Mouse (Mus musculus) left cerebral cortex, postnatal 10 days (tissue): ENCODE data around the gene 2310034G01Rik. TPM values are rescaled to one million over a fixed set of nuclear protein-coding genes. Genes with fewer than 3 reads are reported as not detected.
A peak's percentile ranks its signal among the peaks of the same experiment; 100 is the strongest.

Experiments
- DNase-seq, 2 experiments: peaks; one replicate each; pipeline ENCODE4 v3.0.0; 2021 to 2022; ENCODE audit warnings: low spot score in 2 of 2, mixed read lengths in 1 of 2; ENCODE audit errors: extremely low spot score in 1 of 2
- intact Hi-C: fragments of 180-260 bp; cut with DNase I; formaldehyde crosslinking; loops from one replicate; pipeline ENCODE4 v1.15.1; 2025
- total RNA-seq, 2 experiments: library from RNA; stranded (reverse); gene quantifications; 2 replicates each; pipeline ENCODE4 v1.2.3; 2021

2310034G01Rik gene
- total RNA-seq: under 1 TPM; 0.77 to 0.99 TPM

DNA sequence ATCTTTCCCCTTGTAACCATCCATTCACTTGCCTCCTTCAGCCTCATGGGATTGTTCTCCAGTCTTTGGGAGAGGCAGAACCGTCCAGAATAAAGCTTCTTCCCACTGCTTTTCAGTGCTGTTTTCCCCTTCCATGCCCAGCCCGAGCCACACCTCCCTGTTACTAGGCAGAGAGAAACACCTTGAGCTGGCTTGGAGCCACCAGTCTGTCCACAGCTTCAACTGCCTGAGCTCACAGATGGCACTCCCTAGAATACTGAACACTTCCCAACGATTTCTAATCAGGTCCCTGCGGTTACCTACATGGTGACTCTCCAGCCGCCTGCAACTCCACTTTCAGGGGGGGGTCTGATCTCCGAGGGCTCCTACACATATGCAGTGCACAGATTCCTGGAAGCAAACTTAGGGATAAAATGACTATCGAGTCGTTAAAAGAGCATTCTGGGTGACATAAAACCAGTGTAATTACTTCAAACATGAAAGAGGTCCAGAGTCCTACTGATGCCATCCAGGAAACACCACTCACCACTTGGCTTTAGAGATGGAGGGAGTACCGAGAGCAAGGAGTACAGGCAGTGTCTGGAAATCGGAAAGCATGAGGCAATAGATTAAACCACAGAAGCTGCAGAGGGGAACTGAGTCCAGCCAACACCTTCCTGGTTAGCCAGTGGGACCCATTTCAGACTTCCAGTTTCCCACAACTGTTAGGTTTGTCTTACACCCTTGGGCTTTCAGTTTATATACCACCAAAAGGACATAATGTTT, at the start of gene 2310034G01Rik:
Gene 2310034G01Rik (minus strand): TSS at position 135 of the 765 bp plus-strand sequence.
- intact Hi-C loops: no loop called here
- no peak for DNase-seq

DNA sequence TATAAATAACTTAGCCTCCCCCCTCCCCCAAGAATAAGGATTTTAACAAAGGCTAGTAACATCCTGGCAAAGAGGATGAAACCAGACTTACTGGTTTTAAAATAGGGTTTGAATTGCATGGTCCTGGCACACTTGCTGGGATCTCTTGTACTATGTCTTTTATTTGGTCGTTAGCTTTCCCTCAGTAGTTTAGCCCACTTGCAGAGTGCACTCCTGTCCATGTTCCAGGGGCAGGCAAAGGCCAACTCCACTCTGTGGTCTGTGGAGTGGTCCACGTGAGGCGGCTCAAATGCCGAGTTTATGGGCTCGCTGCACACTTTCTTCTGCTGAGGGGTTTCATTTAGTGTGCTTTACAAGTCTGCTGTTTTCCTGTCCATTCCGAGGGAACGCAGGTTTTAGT, 49.8 kb upstream of the 2310034G01Rik start:
- intact Hi-C loops: no loop called here

DNA sequence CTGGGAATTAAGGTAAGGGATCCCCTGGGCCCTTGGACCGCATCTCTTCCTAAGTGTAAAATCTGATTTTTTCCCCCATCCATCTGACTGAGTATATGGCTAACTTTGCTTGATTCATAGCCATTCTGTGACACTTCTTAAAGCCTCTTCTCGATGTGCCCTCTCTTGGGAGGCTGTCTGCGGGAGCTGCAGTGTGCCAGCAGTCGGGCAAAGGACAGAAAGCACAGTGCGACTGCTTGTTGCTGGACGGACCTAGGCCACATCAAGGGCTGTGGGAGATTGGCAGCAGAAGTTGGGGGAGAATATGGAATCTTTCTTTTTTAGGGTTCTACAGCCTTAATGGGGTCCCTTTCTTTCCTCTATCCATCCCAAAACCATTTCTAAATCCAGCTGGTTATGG, 49.3 kb upstream of the 2310034G01Rik start:
- DNase-seq: no peak
- intact Hi-C loops: no loop called here

More for the DNA sequence above, 49.8 kb upstream of the 2310034G01Rik start:
- no peak for DNase-seq

DNA sequence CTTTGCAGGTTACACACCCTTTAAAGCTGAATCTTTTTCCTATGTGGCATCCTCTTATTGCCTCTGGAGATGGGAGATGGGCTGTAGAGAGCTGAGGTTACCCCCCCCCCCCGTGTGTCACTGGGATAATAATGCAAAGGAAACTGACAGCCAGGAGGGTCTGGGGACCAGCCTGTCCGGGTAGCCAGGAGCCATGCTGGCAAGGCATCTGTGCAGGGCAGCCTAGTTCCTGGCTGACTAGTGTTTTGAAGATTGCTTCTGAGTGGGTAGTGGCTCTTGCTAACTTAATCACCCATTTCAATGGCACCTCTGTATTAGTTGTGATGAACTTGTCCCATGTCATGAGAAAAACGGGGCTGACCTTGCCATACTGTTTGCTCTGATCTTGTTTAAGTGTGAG, 48.3 kb upstream of the 2310034G01Rik start:
- intact Hi-C loops: no loop called here
- DNase-seq: no peak

DNA sequence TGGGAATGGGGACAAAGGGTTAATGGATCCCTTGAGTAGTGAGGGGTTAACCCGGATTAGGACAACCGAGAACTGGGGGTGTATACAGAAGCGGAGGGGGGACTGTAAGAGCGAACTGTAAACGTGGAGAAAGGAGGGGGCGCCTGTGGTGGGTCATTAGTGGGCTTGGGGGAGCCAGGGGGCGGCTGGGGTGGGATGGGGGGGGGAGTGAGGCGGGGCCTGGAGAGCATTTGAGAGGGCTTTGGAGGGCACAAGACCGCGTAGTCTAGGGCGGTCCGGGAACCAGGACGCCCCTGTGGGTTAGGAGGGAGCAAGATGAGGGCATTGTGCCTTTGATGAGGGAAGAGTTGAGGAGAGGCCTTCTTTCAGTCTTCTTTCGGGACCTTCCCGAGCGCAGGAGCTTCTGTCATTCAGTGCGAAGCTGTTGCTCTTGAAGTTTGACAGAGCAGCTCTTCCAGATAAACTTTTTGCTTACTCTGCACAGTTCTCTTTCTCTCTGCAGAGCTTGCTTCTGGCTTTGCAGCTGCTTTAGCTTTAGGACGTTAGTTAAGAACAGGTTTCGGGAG, 47.4 kb upstream of the 2310034G01Rik start:
- intact Hi-C loops: loop anchor here (2.0 kb wide), 2 partner anchors 47 to 103 kb away; partner anchors contain the start of gene Trim8

DNA sequence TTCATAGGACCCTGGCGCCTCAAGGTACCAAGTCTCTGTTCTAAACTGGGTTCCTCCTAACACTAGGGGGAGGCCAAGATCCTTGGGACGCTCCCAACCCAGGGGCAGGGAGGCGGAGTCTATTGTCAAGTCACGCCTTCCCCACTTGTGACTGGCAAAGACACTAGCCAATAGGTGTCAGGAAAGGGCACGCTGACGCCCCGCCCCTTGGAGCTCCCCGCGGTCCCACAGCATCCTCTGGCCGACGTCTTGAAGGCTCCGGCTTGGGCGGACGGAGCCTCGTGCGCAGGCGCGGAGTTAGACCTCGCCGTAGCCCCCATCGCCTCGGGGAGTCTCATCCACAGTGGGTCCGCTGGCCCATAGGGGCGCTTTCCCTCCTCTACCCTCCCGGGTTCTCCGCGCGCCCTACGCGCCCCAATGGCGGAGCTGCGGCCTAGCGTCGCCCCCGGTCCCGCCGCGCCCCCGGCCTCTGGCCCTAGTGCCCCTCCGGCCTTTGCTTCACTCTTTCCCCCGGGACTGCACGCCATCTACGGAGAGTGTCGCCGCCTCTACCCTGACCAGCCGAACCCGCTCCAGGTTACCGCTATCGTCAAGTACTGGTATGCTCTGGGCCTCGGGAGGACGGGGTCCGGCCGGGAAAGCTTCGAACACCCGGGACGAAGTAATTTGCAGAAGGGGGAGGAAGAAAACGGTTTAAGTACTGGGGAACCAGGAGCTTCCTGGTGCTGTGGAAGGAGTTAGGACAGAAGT, 46.8 kb upstream of the 2310034G01Rik start, which contains the start of gene Sufu:
Gene Sufu (plus strand): TSS at position 211 of the 750 bp plus-strand sequence.
- intact Hi-C loops: loop anchor here (2.0 kb wide), 2 partner anchors 48 to 104 kb away; partner anchors contain the start of gene Trim8
- DNase-seq: peak; percentile 98 to 99

More for the DNA sequence above, 47.4 kb upstream of the 2310034G01Rik start:
- peak in 1 of 2 experiments; percentile 35 for DNase-seq

DNA sequence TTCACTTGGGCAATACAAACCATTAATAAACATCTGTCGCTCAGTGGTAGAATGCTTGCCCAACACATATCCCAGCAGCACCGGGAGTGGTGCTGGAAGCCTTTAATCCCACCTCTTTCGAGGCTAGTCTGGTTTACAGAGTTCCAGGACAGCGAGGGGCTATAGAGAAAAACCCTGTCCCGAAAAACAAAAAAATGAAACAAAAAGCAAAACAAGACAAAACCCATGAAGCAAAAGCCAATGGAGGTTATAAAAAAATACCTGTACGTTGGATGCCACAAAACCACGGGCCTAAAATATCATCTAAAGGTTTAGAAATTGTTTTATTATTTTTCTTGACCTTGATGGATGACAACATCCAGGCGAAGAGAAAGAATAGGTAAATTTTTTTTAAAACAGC, 46.0 kb upstream of the 2310034G01Rik start:
- intact Hi-C loops: loop anchor here (2.0 kb wide), 2 partner anchors 49 to 105 kb away; partner anchors contain the start of gene Trim8
- no peak for DNase-seq

DNA sequence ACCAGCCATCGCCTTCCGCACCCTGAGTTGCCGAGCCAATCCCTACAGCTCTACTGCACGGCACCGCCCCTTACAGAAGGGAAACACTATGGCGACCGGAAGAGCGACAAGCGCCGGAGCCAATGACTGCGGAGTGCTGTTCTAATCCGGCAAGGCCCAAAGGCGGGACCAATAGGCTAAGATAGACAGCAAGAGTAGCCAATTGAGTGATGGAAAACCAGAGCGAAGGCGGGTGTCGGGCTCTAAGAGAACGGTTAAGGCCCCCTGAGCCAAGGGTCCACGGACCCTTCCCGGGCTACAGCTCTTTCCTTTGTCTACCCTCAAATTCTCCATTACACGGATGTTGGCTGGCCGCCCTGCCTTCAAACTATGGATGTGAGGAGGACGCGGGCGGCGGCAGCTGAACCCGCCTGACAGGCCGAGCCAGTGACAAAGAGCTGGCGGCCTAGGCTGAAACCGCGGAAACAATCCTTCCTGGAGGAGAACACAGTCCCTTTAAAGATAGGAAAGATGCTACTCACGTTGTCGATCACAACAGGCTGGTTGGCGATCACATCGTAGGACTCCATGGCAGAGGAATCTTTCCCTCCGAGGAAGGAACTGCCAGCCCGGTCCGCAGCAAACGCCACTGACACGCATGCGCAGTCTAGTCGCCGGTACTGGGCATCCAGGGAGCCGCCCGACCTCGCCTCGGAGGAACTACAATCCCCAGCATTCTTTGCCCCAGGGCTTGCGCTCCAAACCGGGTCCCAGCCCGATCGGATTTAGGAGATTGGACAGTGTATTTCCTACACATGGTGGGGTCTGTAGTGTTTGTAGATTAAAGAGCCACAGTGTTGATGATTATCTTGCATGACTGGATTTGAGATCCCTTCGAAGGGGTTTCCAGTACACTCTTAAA, 45.3 kb upstream of the 2310034G01Rik start, which contains the start of gene Actr1a:
Gene Actr1a (minus strand): TSS at position 640 of the 901 bp plus-strand sequence.
- DNase-seq: peak; percentile 97 to 99
- intact Hi-C loops: loop anchor here (2.0 kb wide), 2 partner anchors 49 to 105 kb away; partner anchors contain the start of gene Trim8

DNA sequence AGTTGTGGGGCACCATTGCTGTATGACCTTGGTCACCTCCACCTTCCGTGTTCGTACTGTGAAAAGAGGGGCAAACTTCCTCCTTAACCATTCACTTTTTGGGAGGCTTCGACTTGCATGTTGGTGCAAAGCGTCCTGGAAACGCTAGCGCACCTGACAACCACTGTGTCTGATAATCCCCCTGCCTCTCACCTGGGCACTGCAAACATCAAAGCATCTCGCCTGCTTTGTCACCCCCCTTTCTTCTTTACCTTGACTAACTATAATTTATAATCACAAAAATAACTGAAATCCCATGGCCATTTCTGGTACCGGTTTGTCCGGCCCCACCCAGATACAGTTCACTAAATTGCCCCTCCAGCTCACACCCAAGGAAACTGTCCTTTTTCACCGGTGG, 44.6 kb upstream of the 2310034G01Rik start:
- DNase-seq: no peak
- intact Hi-C loops: loop anchor here (5.0 kb wide), 1 partner anchor 47 kb away; no protein-coding TSS in a partner anchor

DNA sequence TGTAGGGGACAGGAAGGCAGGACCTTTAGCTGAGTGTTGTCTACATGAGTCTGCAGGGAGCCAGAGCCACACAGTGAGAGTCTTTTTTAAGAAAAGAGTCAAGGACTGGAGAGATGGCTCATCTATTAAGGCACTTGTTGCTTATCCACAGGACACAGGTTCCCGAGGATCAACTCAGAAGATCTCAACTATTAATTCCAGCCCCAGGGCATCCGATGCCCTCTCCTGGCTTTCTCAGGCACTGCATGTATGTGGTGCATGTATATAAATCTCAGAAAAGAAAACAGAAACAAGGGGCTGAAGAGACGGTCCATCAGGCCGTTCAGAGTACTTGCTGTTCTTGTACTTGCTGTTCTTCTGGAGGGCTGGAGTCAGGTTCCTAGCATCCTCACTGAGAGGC, 41.9 kb upstream of the 2310034G01Rik start:
- intact Hi-C loops: loop anchor here (5.0 kb wide), 1 partner anchor 45 kb away; no protein-coding TSS in a partner anchor
- DNase-seq: no peak

DNA sequence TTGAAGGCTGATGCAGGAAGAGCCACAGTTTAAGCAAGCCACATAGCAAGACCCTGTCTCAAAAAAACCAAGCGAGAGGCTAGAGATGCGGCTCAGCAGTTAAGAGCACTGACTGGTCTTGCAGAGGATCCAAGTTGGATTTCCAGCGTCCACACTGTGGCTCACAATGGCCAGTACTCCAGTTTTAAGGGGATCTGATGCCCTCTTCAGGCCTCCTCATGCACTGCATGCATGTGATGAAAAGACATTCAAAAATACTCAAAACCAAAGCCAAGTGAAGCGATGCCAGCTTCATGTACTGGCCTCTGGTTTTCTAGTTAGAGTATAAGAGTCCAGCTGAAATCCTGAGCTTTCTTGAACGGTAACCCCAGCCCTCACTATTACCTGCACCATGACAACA, 39.8 kb upstream of the 2310034G01Rik start:
- intact Hi-C loops: loop anchor here (5.0 kb wide), 1 partner anchor 43 kb away; no protein-coding TSS in a partner anchor
- no peak for DNase-seq

DNA sequence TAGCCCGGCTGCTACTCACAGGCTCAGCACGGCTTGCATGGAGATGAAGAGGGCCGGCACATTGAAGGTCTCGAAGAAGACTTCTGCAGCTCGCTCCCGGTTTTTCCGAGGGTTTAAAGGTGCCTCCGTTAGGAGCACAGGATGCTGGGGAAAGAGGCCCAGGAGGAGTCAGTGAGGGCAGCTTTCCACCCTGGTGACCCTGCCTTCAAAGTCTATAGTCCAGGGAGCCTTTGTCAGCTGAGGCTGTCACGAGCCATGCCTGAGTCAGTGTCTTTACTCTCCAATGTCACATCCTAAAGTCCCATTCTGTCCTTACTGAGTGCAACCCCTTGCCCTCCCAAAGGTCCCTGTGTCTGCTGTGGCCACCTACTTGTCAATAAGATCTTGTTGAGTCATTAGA, 32.2 kb upstream of the 2310034G01Rik start:
- DNase-seq: no peak
- intact Hi-C loops: no loop called here

DNA sequence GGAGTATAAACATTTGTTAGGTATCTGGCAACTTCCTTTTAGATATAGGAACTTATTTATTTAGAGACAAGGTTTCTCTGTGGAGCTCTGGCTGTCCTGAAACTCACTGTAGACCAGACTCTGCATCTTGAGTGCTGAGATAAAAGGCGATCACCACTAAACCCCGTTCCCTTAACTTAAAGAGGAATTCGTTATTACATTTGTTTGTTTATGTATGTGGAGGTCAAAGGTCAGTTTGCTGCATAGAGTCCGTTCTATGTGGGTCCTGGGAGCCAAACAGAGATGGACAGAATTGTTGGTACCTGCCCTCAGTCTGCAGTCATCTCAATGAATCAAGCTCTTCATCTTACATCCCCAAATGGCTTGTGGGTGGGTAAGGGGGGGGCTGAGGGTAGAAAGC, 25.8 kb upstream of the 2310034G01Rik start:
- DNase-seq: no peak
- intact Hi-C loops: no loop called here

DNA sequence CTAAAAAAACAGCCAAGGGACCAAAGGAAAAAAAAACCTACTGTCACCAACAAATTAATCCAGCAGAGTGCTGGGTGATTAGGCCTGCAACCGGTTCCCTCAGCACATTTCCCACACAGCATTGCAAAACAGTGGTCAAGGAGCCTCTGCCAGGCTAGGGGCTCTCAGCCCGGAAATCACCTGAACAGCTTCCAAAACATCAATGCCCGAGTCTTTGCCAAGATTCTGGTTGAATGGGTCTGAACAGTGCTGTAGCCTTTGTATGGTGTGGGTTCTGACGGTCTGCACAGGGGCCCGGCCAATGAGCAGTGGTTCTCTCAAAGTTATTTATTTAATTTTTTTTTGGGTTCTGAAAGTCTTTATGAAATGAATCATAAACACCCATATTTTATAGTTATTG, 25.4 kb upstream of the 2310034G01Rik start:
- intact Hi-C loops: no loop called here

DNA sequence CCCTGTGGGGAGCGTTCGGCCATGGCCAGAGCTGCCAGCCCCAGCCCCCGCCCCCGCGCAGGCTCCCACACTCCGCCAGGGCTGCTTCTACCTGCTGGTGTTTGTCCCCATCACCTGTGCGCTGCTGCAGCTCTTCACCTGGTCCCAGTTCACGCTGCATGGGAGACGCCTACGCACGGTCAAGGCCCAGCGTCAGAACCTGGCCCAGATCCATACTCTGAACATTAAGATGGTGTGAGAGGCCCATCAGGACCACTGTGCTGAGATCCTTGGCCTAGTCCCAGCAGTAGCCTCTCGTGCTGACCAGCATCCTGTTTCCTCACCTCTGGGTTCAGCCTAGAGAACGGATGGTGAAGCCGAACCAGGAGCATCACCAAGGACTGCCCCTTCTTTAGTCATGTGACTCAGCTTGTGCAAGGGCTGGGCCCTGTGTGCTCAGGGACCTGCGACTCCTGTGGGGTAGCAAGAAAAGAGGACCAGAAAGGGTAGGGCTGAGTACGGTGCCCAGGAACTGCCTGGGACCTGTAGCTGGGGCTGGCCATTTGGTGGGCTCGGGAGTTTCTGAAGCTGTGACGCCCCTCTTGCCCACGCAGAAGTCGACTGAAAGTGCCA, 24.5 kb upstream of the 2310034G01Rik start:
- intact Hi-C loops: no loop called here
- DNase-seq: no peak

More for the DNA sequence above, 25.4 kb upstream of the 2310034G01Rik start:
- peak in 1 of 2 experiments; percentile 64 for DNase-seq

DNA sequence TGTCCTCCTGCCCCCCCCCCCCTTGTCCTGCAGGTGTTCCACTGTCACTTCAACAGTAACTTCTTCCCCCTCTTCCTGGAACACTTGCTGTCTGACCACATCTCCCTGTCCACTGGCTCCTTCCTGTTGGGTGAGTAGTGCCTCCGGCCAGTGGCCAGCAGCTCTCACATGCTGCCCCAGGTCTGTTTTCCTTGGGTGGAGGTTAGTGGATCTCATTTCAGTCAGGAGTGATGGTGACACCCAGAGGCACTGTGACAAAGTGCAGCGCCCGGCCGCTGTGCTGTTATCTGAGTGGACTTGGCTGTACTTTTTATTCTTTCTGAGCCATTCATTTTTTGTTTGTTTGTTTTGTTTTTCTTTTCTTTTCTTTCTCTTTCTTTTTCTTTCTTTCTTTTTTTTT, 19.1 kb upstream of the 2310034G01Rik start:
- intact Hi-C loops: no loop called here

DNA sequence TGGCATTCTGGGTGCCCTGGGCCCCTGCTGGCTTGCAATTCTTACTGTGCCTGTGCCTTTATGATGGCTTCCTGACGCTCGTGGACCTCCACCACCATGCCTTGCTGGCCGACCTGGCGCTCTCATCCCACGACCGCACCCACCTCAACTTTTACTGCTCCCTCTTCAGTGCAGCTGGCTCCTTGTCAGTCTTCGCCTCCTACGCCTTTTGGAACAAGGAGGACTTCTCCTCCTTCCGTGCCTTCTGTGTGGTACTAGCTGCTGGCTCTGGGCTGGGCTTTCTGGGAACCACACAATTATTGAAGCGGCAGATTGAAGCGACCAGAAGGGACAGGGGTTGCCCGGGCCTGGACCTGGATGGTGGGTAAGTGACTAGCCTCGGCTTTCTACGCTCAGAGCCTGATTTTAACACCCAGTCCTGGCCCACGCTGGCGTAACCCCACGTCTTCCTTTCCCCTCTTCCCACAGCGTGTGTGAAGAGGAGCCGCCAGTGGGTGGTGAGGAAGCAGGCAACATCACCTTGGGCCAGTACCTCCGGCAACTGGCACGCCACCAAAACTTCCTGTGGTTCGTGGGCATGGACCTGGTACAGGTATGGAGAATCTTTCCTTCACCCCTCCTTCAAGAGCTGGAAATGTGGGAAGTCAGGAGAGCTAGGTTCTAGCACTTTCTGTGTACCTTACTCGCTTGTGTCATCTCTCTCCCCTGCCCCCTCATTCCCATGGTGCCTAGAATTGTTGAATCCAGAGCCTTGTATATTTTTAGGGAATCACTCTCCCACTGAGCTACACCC, 17.9 kb upstream of the 2310034G01Rik start:
- intact Hi-C loops: no loop called here
- no peak for DNase-seq

More for the DNA sequence above, 19.1 kb upstream of the 2310034G01Rik start:
- peak; percentile 42 to 76 for DNase-seq
